Mouse (Mus musculus): ENCODE results near the gene Grid2. TPM values are rescaled to one million over a fixed set of nuclear protein-coding genes. Genes with fewer than 3 reads are reported as not detected.

The Grid2 gene
- polyA plus RNA-seq (2017; shearing (Covaris generic)) = 1 to 10 TPM in 1 of 2 experiments, under 1 TPM in 1; 0.04 to 2.3 TPM

DNA sequence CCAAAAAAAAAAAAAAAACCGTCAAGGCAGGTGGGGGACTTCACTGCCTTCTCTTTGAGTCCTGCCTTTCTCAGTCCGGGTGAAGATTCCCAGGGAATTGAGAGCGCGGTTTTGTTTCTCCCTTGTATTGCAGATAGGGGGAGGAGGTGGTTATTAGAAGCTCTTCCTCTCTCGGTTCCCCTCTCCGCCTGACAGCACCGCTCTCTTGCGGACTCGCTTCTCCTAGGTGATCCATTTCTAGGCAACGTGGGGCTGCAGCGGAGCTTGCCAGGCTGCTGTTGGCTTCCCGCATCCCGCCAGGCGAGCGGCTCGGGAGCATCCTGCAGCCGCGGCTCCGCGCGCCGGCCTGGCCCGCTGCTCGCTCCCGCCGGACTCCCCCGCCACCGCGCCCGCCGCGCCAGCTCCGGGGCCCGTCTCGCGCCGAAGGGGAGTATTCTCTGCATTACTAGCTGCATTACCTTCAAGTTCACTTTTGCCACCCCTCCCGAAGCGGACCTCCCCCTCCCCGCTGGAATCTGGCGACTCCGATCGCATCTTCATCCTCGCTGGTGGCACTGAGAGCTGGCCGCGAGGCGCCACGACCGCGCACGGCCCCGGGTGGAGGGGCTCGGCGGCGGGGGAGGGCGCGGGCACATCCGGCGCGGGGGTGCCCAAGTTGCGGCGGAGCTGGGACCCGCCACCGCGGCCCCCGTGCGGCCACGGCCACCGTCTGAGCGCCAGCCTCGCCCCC is at the start of gene Grid2:
Grid2 (plus strand) TSS at position 51 of the 730 bp plus-strand sequence.

DNA sequence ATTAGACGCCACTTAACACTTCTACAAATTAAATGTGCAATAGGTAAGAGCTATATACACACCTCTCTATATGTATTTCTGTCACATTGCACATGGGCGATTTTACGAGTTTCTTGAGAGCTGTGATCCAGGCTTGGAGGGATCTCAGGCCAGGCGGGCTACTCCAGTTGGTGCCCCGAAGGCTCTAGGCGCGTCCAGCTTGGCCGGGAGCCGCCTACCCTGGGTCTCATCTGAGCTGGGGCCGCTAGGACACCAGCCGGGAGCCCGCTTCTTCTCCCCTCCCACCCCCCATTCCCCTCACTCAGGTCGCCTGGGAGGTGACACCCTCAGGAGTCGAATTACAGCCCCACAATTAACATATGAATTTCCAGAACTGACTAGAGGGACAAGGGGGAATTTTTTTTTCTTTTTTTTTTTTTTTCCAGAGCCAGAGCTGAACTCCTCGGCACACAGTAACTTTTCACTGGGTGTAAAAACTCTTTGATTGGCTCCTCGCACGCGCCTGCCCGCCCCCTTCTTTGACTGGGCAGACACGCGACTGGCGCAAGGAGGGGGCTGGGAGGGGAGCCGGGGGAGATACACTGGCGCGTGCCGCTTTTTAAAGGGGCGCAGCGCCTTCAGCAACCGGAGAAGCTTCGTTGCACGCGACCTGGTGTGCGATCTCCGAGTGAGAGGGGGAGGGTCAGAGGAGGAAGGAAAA is 1473.0 kb downstream of the Grid2 start, which contains the start of gene Atoh1:
Atoh1 (plus strand) TSS at position 627 of the 700 bp plus-strand sequence.

All from inflammation-experienced regulatory T-cells (primary cell).